Mouse (Mus musculus) Patski (cell line): Measurements from ENCODE around the gene Slc7a6. TPM values are rescaled to one million over a fixed set of nuclear protein-coding genes. Genes with fewer than 3 reads are reported as not detected.

Experiments used
- ATAC-seq: fragments of 100-300 bp; one replicate; pipeline ENCODE4 v1.8.0; 2021
- CTCF ChIA-PET: fragments of 350-600 bp; sonication (Branson Sonifier 250); formaldehyde crosslinking; loops from one replicate; lab custom pipeline; 2022; ENCODE audit warnings: inconsistent platforms; lab: Charles Lee
- POLR2A ChIA-PET: fragments of 350-600 bp; sonication (Branson Sonifier 250); formaldehyde crosslinking; loops from one replicate; lab custom pipeline; 2022; ENCODE audit warnings: antibody characterized with exemption, inconsistent platforms; lab: Charles Lee
- DNase-seq: peaks from one replicate; pipeline ENCODE4 v3.0.0-alpha.2; 2011; ENCODE audit warnings: low read depth, low spot score
- H3K27me3 ChIP-seq: fragments of 371-371 bp; one replicate; pipeline ENCODE4 v1.5.1; 2021
- CTCF ChIP-seq: fragments of 100-300 bp; IDR thresholded peaks from one replicate; pipeline ENCODE4 v1.5.1; 2021
- in situ Hi-C: fragments of 300-500 bp; cut with MboI; formaldehyde crosslinking; loops from 3 replicates; pipeline ENCODE4 v1.11.1; 2018; ENCODE audit warnings: low pct_unique_long_range_greater_than_20kb, mixed read lengths
- polyA plus RNA-seq: library from polyadenylated mRNA; unstranded; gene quantifications from one replicate; pipeline ENCODE4 v1.2.3, GENCODE M21; 2021

The Slc7a6 gene
- polyA plus RNA-seq, 1 experiment from 2014 or later, result 129 TPM

DNA sequence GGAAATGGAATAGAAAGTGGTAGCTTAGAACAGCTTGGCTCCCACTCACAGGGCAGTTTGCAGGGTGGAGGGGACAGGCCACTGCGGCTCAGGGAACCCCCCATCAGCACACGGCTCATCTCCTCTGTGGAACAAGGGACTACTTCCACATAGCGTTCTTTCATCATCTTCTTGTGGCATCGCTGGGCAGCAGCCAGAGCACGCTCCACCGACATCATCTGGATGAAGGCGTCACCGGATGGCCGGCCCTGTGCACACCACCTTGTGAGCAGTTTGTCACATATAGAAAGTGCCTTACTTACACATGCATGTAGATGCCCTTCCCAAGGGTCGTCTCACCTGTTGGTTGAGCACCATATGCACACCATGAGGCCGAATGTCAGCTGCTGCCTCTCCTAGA, 36.3 kb upstream of the Slc7a6 start:
- ChIA-PET CTCF (no interaction called here), POLR2A (no interaction called here)
- no peak for TF ChIP-seq CTCF

DNA sequence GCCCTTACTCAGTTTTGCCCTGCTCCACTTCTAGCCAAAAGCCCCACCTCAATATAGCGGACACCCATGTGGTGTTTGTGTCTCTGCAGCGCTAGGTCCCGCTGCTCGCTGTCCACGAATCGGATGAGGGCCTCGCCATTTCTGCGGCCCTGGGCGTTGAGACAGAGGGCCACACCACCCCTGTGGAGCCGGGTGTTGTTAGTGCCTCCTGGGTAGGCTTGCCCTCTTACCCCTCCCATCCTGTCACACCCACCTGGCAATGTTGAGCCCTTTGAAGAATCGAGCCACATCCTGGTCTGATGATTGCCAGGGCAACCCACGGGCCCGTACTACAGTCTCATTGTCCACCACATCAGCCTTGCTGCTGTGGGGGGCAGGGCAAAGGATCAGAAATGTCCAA, 35.1 kb upstream of the Slc7a6 start:
- no peaks in the 10 kb centered on the region for H3K27me3 ChIP-seq
- no peak for ATAC-seq
- POLR2A ChIA-PET, result no interaction called here
- no peak for DNase-seq
- in situ Hi-C loops, result no loop called here
- TF ChIP-seq CTCF, result no peak
- CTCF ChIA-PET, result no interaction called here

More for the DNA sequence above, 36.3 kb upstream of the Slc7a6 start:
- no peak for ATAC-seq
- in situ Hi-C loops, result no loop called here
- DNase-seq, result no peak
- H3K27me3 ChIP-seq, result no peaks in the 10 kb centered on the region

DNA sequence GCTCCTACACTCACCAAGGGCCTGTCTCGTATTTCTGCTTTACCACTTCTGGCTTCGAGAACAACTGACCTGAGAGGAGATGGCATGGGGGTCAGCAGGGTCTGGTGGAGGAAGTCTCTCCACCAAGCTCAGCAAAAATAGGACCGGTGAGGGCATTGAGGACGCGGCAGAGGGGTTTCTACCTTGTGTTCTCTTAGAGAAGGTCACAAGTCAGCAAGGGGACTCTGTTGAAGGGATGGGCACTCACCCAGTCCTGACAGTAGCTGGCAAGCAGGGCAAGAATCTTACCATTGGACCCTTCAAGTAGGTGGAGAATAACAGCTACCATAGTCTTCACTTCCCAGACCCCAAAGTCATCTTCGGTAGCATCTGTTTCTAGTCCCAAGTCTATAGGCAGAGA, 34.7 kb upstream of the Slc7a6 start:
- ATAC-seq (no peak), DNase-seq (no peak)
- POLR2A ChIA-PET, result no interaction called here
- in situ Hi-C loops, result no loop called here
- no peak for TF ChIP-seq CTCF
- CTCF ChIA-PET, result no interaction called here
- no peaks in the 10 kb centered on the region for H3K27me3 ChIP-seq

DNA sequence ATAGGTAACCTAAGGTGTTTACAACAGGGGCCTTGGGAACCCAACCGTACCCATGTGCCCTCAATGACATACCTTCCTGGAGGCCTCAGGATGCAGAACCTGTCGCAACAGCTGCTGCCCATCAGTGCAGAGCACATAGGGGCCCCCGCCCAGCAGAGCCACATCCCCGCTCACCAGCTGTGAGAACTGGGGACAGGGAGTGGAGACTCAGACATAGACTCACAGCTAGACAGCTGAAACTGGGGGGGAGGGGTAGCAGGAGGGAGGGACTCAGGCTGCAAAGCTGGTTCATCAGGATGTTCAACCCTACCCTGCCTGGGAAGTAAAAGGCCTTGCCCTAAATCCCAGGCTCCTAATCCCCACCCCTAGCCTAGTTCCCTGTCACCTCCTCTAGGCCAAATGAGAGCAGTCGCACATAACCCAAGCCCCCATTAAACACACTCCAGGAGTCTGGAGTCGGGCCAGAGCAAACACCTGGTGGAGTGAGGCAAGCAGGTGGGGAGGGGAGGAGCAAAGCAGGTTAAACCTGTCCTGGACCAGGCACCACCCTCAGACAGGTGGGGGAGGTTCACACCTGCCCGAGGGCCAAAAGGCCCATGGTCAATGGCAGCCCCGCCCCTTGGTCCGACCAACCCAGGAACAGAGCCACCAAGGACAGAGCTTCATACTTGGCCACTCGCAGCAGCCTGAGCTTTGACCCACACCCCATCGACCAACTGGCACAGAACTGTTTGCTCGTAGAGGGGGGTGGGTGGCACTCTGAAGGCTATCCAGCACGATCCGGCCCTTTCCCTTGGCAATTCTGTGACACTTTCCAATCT, 33.7 kb upstream of the Slc7a6 start:
- in situ Hi-C loops, result loop anchor here (5.0 kb wide), 1 partner anchor 267 kb away; no protein-coding TSS in a partner anchor
- ChIA-PET CTCF (no interaction called here), POLR2A (no interaction called here)
- DNase-seq (no peak), ATAC-seq (no peak)
- no peaks in the 10 kb centered on the region for H3K27me3 ChIP-seq
- no peak for TF ChIP-seq CTCF

DNA sequence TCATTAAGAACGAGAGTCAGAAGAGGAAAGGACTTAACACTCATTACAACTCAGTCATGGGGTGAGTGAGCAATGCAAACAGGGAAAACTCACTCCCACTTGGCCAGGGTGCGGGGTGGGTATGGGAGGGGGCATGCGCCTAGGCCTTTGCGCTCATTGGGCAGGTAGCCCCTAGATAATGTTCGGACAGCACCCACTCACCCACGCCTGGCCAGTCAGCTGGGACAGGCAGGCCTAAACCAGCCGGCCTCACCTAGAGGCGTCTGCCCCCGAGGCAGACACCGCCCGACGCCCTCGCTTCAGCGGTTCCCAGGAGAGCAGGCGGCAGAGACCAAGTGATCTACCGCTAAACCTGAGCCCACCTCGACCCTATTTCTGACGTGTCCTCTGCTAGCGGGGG, 33.0 kb upstream of the Slc7a6 start:
- POLR2A ChIA-PET, result no interaction called here
- H3K27me3 ChIP-seq, result no peaks in the 10 kb centered on the region
- DNase-seq, result no peak
- in situ Hi-C loops, result loop anchor here (5.0 kb wide), 1 partner anchor 267 kb away; no protein-coding TSS in a partner anchor
- no peak for ATAC-seq
- CTCF ChIA-PET, result no interaction called here
- no peak for TF ChIP-seq CTCF

DNA sequence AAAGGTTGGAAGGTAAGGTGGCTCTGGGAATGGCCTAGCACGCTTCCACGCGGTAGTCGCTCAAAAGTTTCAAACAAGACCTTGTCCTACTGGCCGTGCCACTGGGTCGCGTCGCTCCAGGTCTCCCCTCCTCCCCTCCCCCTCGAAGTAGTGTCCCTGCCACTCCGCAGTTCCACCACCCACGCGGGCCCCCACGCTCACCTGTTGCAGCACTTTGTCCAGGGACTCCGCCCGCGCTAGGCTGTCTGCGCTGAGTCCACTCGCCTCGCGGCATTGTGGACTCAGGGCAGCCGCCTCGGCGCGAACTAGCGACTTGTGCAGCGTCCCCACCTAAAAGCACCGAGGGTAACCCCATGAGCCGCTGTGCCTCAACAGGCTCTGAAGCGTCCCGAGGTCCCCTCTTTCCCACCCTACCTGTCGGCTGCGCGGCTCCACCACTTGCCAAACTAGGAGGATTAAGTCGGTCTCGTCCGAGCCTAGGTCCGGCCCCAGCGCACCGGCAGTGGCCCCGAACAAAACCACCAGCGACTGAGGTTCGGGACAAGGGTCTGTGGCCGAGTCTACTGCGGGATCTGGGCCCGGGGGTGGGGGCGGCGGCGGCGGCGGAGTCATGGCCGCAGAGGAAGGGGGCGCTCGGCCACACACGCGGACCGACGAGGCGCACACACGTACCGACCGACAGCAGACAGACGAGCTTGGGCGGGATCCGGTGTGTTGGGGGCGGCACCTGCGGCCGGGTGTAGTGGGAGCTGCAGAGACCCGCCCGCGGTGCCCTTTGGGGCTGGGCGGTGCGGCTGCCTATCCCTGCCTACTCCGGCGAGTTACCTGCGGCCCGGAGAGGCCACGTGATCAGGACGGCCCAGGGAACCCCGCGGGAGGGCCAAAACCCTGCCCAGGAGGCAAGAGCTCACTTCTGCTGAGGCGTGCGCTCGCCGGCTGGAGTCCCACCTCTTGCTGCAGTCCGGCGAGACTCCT, 32.2 kb upstream of the Slc7a6 start, which contains the start of gene Esrp2:
Gene Esrp2 (minus strand): TSS at position 819 of the 975 bp plus-strand sequence.
- in situ Hi-C loops, result loop anchor here (5.0 kb wide), 1 partner anchor 266 kb away; no protein-coding TSS in a partner anchor
- no peaks in the 10 kb centered on the region for H3K27me3 ChIP-seq
- DNase-seq (no peak), ATAC-seq (no peak)
- CTCF ChIA-PET, result no interaction called here
- TF ChIP-seq CTCF, result no peak
- POLR2A ChIA-PET, result no interaction called here

DNA sequence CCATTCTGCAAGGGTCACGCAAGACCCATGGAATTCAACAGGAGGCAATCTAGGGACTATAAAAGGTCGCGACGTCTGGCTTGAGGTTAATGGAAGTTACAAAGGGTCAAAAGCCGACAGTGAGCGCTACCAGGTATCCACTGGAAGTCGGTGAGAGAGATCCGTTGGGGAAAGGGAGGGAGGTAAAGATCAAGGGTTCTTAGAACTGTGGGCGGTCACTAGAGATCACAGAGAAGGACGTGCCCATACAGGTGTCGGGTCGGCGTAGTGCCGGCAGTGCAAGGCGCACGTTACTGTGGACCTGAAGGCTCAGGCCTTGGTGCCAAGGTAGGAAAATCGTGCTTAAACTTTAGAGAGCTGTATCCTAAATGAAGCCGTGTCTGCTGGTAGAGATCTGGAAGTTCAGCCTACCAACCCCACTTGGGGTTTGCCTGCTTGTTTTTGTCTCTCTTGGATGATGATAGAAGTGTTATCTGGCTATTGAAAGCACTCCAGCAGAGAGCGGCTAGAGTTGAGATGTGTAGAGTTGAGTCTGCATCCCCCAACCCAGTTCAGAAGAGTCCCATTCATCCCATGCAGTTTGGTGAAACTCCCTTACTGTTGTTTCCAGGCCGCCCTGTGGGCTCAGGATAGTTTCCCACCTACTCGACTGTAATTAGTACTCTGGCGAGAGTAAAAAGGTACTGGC, 31.3 kb upstream of the Slc7a6 start:
- ATAC-seq (no peak), DNase-seq (no peak)
- POLR2A ChIA-PET, result no interaction called here
- CTCF ChIA-PET, result no interaction called here
- TF ChIP-seq CTCF, result no peak
- in situ Hi-C loops, result loop anchor here (5.0 kb wide), 1 partner anchor 265 kb away; no protein-coding TSS in a partner anchor
- no peaks in the 10 kb centered on the region for H3K27me3 ChIP-seq

DNA sequence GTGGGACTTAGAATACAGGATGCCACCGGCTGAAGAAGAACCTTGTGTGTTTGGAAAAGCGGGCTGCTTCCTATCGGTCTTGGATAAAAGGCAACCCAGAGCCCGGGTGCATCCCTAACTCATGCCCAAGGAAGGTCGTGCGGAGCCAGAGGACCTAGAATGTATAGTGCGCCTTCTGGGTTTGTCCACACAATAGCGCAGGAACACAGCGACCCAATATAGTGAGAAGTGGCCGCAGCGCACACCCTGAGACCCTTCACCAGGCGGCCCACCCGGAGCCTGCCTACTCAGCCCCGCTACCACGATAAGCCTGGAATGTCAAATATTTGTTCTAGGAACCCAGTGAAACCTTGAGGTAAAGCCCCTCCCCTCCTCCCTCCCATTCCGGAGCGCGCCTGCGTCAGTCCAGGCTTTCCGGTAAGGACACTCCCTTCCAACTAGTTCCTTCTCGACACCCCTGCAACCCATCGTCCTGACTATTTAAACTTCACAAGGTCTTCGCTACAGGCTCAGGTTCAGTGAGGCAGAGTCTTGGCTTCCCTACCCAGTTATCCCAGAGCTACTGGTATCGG, 30.7 kb upstream of the Slc7a6 start:
- ChIA-PET CTCF (interaction anchor here (1.6 kb wide), 1 partner anchor 61 kb away, joined by 4 read pairs; no protein-coding TSS in a partner anchor), POLR2A (no interaction called here)
- H3K27me3 ChIP-seq, result no peaks in the 10 kb centered on the region
- in situ Hi-C loops, result loop anchor here (5.0 kb wide), 1 partner anchor 264 kb away; no protein-coding TSS in a partner anchor
- ATAC-seq (peak; percentile 49), DNase-seq (no peak)
- no peak for TF ChIP-seq CTCF

DNA sequence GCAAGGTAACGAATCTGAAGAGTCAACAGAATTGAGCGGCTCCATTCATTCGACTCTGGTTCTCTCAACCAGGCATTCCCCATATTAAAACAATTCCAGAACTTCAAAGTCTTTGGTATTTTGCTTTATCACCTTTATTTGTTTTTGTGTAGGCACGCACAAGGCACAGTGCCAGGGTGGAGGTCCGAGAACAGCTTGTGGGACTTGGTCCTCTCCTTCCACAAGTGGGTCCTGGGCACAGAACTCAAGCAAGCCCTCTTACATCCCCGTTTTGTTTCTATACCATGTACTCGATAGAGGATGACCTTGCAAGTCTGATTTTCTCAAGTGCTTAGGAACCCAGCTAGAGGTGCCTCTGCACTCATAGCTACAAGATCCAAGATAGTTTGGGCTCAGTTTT, 30.0 kb upstream of the Slc7a6 start:
- in situ Hi-C loops, result loop anchor here (5.0 kb wide), 1 partner anchor 264 kb away; no protein-coding TSS in a partner anchor
- POLR2A ChIA-PET, result interaction anchor here (0.9 to 1.1 kb wide), 2 partner anchors 10 to 72 kb away, joined by 3 read pairs; no protein-coding TSS in a partner anchor
- no peak for ATAC-seq
- no peak for DNase-seq
- no peak for TF ChIP-seq CTCF
- no peaks in the 10 kb centered on the region for H3K27me3 ChIP-seq
- CTCF ChIA-PET, result interaction anchor here (1.6 kb wide), 1 partner anchor 60 kb away, joined by 4 read pairs; no protein-coding TSS in a partner anchor
